Mouse (Mus musculus): Measurements from ENCODE around the gene Plxna4.

GRCm38 (mm10) chr6:32518617-32519016 is 69.4 kb downstream of the Plxna4 start:
- no peak for TF ChIP-seq CHD2 (IDR thresholded peaks at IDR 0.05; ENCODE audit: low read depth, low read length)
- TF ChIP-seq MAFK (IDR thresholded peaks at IDR 0.05; ENCODE audit: insufficient read depth, low read depth, low read length) = no peak
- no peak for TF ChIP-seq ZC3H11A (IDR thresholded peaks at IDR 0.05; ENCODE audit: borderline replicate concordance, low read depth, low read length)

All from ES-E14 (cell line).